Mouse (Mus musculus) embryonic facial prominence, embryonic 11.5 days (tissue): ENCODE measurements around the gene Plppr2. TPM values are rescaled to one million over a fixed set of nuclear protein-coding genes. Genes with fewer than 3 reads are reported as not detected.

ENCODE experiments used
- ATAC-seq: fragments of 200-750 bp; cut with Nextera tagmentation; replicated peaks from 2 replicates; pipeline ENCODE4 v1.8.0; 2017; ENCODE audit warnings: low read depth; ENCODE audit not compliant: insufficient number of reproducible peaks, low FRiP score, low TSS enrichment
- DNase-seq: peaks from one replicate; pipeline ENCODE4 v3.0.0-alpha.2; 2015; ENCODE audit warnings: low spot score
- H3K27ac ChIP-seq: fragments of 300-500 bp; sonication (generic); replicated peaks from 2 replicates; pipeline ENCODE4 v1.5.1; 2014; ENCODE audit warnings: mild to moderate bottlenecking, low read depth, low read length, control low read depth
- H3K27me3 ChIP-seq: fragments of 300-500 bp; sonication (generic); 2 replicates; pipeline ENCODE4 v1.6.1; 2014; ENCODE audit warnings: mild to moderate bottlenecking, low read length, moderate library complexity, mixed read lengths; ENCODE audit not compliant: control insufficient read depth, insufficient read depth
- H3K36me3 ChIP-seq: fragments of 300-500 bp; sonication (generic); replicated peaks from 2 replicates; pipeline ENCODE4 v1.6.1; 2014; ENCODE audit warnings: low read depth, mild to moderate bottlenecking, low read length, moderate library complexity, mixed read lengths; ENCODE audit not compliant: control insufficient read depth, insufficient read depth
- H3K4me1 ChIP-seq: fragments of 300-500 bp; sonication (generic); 2 replicates; pipeline ENCODE4 v1.6.1; 2014; ENCODE audit warnings: low read length, mixed read lengths; ENCODE audit not compliant: control insufficient read depth, insufficient read depth
- H3K4me2 ChIP-seq: fragments of 300-500 bp; sonication (generic); 2 replicates; pipeline ENCODE4 v1.6.1; 2014; ENCODE audit warnings: low read depth, mild to moderate bottlenecking, control low read depth, low read length, moderate library complexity
- H3K4me3 ChIP-seq: fragments of 300-500 bp; sonication (generic); 2 replicates; pipeline ENCODE4 v1.5.1; 2014; ENCODE audit warnings: low read depth, low read length, control low read depth
- H3K9ac ChIP-seq: fragments of 300-500 bp; sonication (generic); replicated peaks from 2 replicates; pipeline ENCODE4 v1.6.1; 2014; ENCODE audit warnings: mild to moderate bottlenecking, control low read depth, low read length
- H3K9me3 ChIP-seq: fragments of 300-500 bp; sonication (generic); replicated peaks from 2 replicates; pipeline ENCODE4 v1.6.1; 2016; ENCODE audit warnings: mild to moderate bottlenecking, low read length, inconsistent platforms, mixed read lengths; ENCODE audit not compliant: control insufficient read depth
- WGBS: fragments of 180-500 bp; shearing (Covaris S2); extraction: QIAGEN DNeasy Blood & Tissue Kit; methylation state at CpG from one replicate; pipeline ENCODE4 v1.1.7; 2014; 5-methylcytosine and 5-hydroxymethylcytosine counted together
- polyA plus RNA-seq: library from polyadenylated mRNA; unstranded; fragments of >200 nt; fragmentation: Nextera tagmentation; extraction: Ambion mirVana; gene quantifications from 2 replicates; pipeline ENCODE4 v1.2.1, GENCODE M21; 2014

Plppr2 gene
- polyA plus RNA-seq, 1 experiment from 2014 or later, result 6.9 TPM

GRCm38 (mm10) chr9:21960135-21960534, 23.3 kb downstream of the Plppr2 start:
- Histone ChIP-seq H3K27me3 (peaks cover 33% of the 10 kb centered on the region), H3K9me3 (no peaks in the 10 kb centered on the region), H3K27ac (no peak overlapping the region), H3K4me2 (no peak overlapping the region), H3K9ac (no peak overlapping the region), H3K4me1 (0 out of 2 replicates have a peak, but pooled peaks cover 2% of the 10 kb centered on the region), H3K36me3 (no peaks in the 10 kb centered on the region), H3K4me3 (no peak overlapping the region)
- WGBS, result 47% methylated on average over 9 of the region's 9 CpGs
- no peak for DNase-seq
- no peak for ATAC-seq

- Histone ChIP-seq H3K4me1 (0 out of 2 replicates have a peak, but pooled peaks cover 2% of the 10 kb centered on the region), H3K36me3 (no peaks in the 10 kb centered on the region), H3K4me3 (0 out of 2 replicates have a peak overlapping the region, but pooled peaks have one; percentile 10), H3K4me2 (peak overlapping the region; percentile 0; the same call in 1 of the 2 replicates), H3K27me3 (peaks cover 33% of the 10 kb centered on the region), H3K27ac (no peak overlapping the region), H3K9ac (no peak overlapping the region), H3K9me3 (no peaks in the 10 kb centered on the region)
- ATAC-seq (no peak), DNase-seq (peak; percentile 30)
- WGBS, result 7% methylated on average over 26 of the region's 26 CpGs
These were observed 23.9 kb downstream of the Plppr2 start for GRCm38 (mm10) chr9:21960558-21961208.

- whole genome bisulfite sequencing, result 1% methylated on average over 35 of the region's 35 CpGs
These were observed 24.6 kb downstream of the Plppr2 start for GRCm38 (mm10) chr9:21961366-21961980.

GRCm38 (mm10) chr9:21962010-21962409, 25.2 kb downstream of the Plppr2 start:
- peak; percentile 15 for DNase-seq
- Histone ChIP-seq H3K36me3 (no peaks in the 10 kb centered on the region), H3K9ac (peak overlapping the region; percentile 26), H3K27me3 (peaks cover 33% of the 10 kb centered on the region), H3K4me2 (peak overlapping the region; percentile 53), H3K9me3 (no peaks in the 10 kb centered on the region), H3K4me1 (0 out of 2 replicates have a peak, but pooled peaks cover 2% of the 10 kb centered on the region), H3K4me3 (peak overlapping the region; percentile 32), H3K27ac (no peak overlapping the region)
- peak; percentile 49; the same call in 1 of the 2 replicates for ATAC-seq
- whole genome bisulfite sequencing, result 0% methylated on average over 15 of the region's 15 CpGs

More at GRCm38 (mm10) chr9:21961366-21961980, 24.6 kb downstream of the Plppr2 start:
- Histone ChIP-seq H3K27me3 (peaks cover 33% of the 10 kb centered on the region), H3K4me2 (peak overlapping the region; percentile 53), H3K4me3 (peak overlapping the region; percentile 32), H3K9ac (no peak overlapping the region), H3K9me3 (no peaks in the 10 kb centered on the region), H3K4me1 (0 out of 2 replicates have a peak, but pooled peaks cover 2% of the 10 kb centered on the region), H3K36me3 (no peaks in the 10 kb centered on the region), H3K27ac (no peak overlapping the region)
- no peak for ATAC-seq
- peak; percentile 9 for DNase-seq

GRCm38 (mm10) chr9:21962416-21963059, 25.7 kb downstream of the Plppr2 start:
- ATAC-seq (peak; percentile 78), DNase-seq (peak; percentile 82)
- Histone ChIP-seq H3K27me3 (peaks cover 33% of the 10 kb centered on the region), H3K9me3 (no peaks in the 10 kb centered on the region), H3K9ac (peak overlapping the region; percentile 26), H3K4me2 (peak overlapping the region; percentile 53), H3K4me3 (peak overlapping the region; percentile 32), H3K4me1 (0 out of 2 replicates have a peak, but pooled peaks cover 2% of the 10 kb centered on the region), H3K27ac (no peak overlapping the region), H3K36me3 (no peaks in the 10 kb centered on the region)
- WGBS, result 1% methylated on average over 34 of the region's 34 CpGs

GRCm38 (mm10) chr9:21963417-21963816, 26.6 kb downstream of the Plppr2 start, which contains the start of gene Epor:
TSS of gene Epor (minus strand) at chr9:21963506.
- H3K9me3 ChIP-seq, result no peaks in the 10 kb centered on the region
- peak within 1 kb of the TSS; percentile 26 for H3K9ac ChIP-seq
- 17% methylated on average over 8 of the region's 8 CpGs for WGBS
- DNase-seq (peak; percentile 28), ATAC-seq (peak; percentile 24; the same call in 1 of the 2 replicates)
- H3K4me2 ChIP-seq, result peak within 1 kb of the TSS; percentile 53
- 0 out of 2 replicates have a peak, but pooled peaks cover 2% of the 10 kb centered on the region for H3K4me1 ChIP-seq
- H3K27me3 ChIP-seq, result peaks cover 33% of the 10 kb centered on the region
- H3K4me3 ChIP-seq, result peak within 1 kb of the TSS; percentile 32
- no peaks in the 10 kb centered on the region for H3K36me3 ChIP-seq
- H3K27ac ChIP-seq, result no peak within 1 kb of the TSS

- Histone ChIP-seq H3K4me1 (no peaks in the 10 kb centered on the region), H3K27ac (no peak overlapping the region), H3K9me3 (no peaks in the 10 kb centered on the region), H3K4me2 (no peak overlapping the region), H3K4me3 (no peak overlapping the region), H3K36me3 (no peaks in the 10 kb centered on the region), H3K27me3 (no peaks in the 10 kb centered on the region), H3K9ac (no peak overlapping the region)
- 64% methylated on average over 6 of the region's 6 CpGs for WGBS
- ATAC-seq (no peak), DNase-seq (no peak)
These were observed 32.0 kb downstream of the Plppr2 start for GRCm38 (mm10) chr9:21968883-21969282.
